Mouse (Mus musculus) right cerebral cortex, postnatal 36 days (tissue): ENCODE measurements around the gene Rassf3.

Source experiments
- DNase-seq, 2 experiments: peaks; one replicate each; pipeline ENCODE4 v3.0.0; 2022; ENCODE audit warnings: low spot score in 2 of 2, mixed read lengths in 1 of 2

The Rassf3 gene

GRCm38 (mm10) chr10:121409717-121410116, 66.4 kb downstream of the Rassf3 start:
- DNase-seq = no peak

- DNase-seq = no peak
These were observed 72.2 kb downstream of the Rassf3 start for GRCm38 (mm10) chr10:121403946-121404345.

GRCm38 (mm10) chr10:121403104-121403503, 73.0 kb downstream of the Rassf3 start:
- DNase-seq = no peak

GRCm38 (mm10) chr10:121401005-121401404, 75.1 kb downstream of the Rassf3 start:
- no peak for DNase-seq

- no peak for DNase-seq
These were observed 77.5 kb downstream of the Rassf3 start for GRCm38 (mm10) chr10:121398599-121398998.

GRCm38 (mm10) chr10:121395542-121396176, 80.5 kb downstream of the Rassf3 start:
- no peak for DNase-seq

GRCm38 (mm10) chr10:121394789-121395325, 81.3 kb downstream of the Rassf3 start:
- DNase-seq = no peak

- DNase-seq = no peak
These were observed 81.9 kb downstream of the Rassf3 start for GRCm38 (mm10) chr10:121394270-121394669.

GRCm38 (mm10) chr10:121391901-121392300, 84.2 kb downstream of the Rassf3 start:
- DNase-seq = no peak

GRCm38 (mm10) chr10:121390602-121391001, 85.5 kb downstream of the Rassf3 start:
- DNase-seq = no peak

GRCm38 (mm10) chr10:121386347-121386746, 89.8 kb downstream of the Rassf3 start:
- DNase-seq = no peak

GRCm38 (mm10) chr10:121385695-121386094, 90.5 kb downstream of the Rassf3 start:
- no peak for DNase-seq

- no peak for DNase-seq
These were observed 91.4 kb downstream of the Rassf3 start for GRCm38 (mm10) chr10:121384710-121385109.

- no peak for DNase-seq
These were observed 94.9 kb downstream of the Rassf3 start for GRCm38 (mm10) chr10:121381280-121381679.

- no peak for DNase-seq
These were observed 96.8 kb downstream of the Rassf3 start for GRCm38 (mm10) chr10:121379387-121379786.

- no peak for DNase-seq
These were observed 99.4 kb downstream of the Rassf3 start for GRCm38 (mm10) chr10:121376530-121377271.

GRCm38 (mm10) chr10:121375649-121376493, 100.3 kb downstream of the Rassf3 start:
- DNase-seq = no peak

- DNase-seq = no peak
These were observed 101.2 kb downstream of the Rassf3 start for GRCm38 (mm10) chr10:121374693-121375620.

GRCm38 (mm10) chr10:121374013-121374412, 102.1 kb downstream of the Rassf3 start:
- DNase-seq = no peak

GRCm38 (mm10) chr10:121370777-121371176, 105.4 kb downstream of the Rassf3 start:
- DNase-seq = no peak
